In genomic region chr8:8142933-8143495, GRCm38 (mm10) we compare ENCODE assay signal across 27 mouse cellular contexts.
A peak's percentile ranks its signal among the peaks of the same experiment; 100 is the strongest.
DNase-seq lines count a peak whose midpoint lies in the region; ATAC-seq and TF ChIP-seq lines count a peak whose summit lies in the region.
"Had no signal": no experiment of that assay in that cellular context is flagged by ENCODE, and none has a peak within 500 bp of the region (broad histone marks: within the 10 kb centered on the region; RNA-seq: fewer than 3 reads in every experiment).

No protein-coding gene starts in this region.

- H3K4me2 ChIP-seq in kidney, postnatal 0 days (ENCODE audit: low read length) = no peak overlapping the region
- H3K4me2 ChIP-seq: embryonic facial prominence, embryonic 15.5 days; forebrain, embryonic 15.5 days; heart, embryonic 11.5 days; intestine, embryonic 15.5 days; limb, embryonic 13.5 days; liver, embryonic 15.5 days; neural tube, embryonic 13.5 days had no signal

- H3K9ac ChIP-seq in kidney, postnatal 0 days (ENCODE audit: low read depth, low read length) = no peak overlapping the region
- H3K9ac ChIP-seq: embryonic facial prominence, embryonic 15.5 days; forebrain, embryonic 15.5 days; intestine, embryonic 15.5 days; limb, embryonic 13.5 days; liver, embryonic 15.5 days; neural tube, embryonic 13.5 days had no signal

- TF ChIP-seq CTCF in kidney, postnatal 0 days (IDR thresholded peaks at IDR 0.05; ENCODE audit: low read depth) = no peak

- WGBS in kidney, postnatal 0 days = 29% methylated on average over 6 of the region's 6 CpGs

- no peak for ATAC-seq in kidney, postnatal 0 days (replicated peaks; ENCODE audit: low FRiP score, low read depth)
- peak; percentile 87 for ATAC-seq in common myeloid progenitor, adult 5-6 weeks (replicated peaks; ENCODE audit: low read depth, poor library complexity, severe bottlenecking)
- ATAC-seq: forebrain, embryonic 15.5 days; hindbrain, embryonic 16.5 days; intestine, embryonic 15.5 days; midbrain, embryonic 16.5 days had no signal

- no peak overlapping the region for H3K27ac ChIP-seq in kidney, postnatal 0 days
- H3K27ac ChIP-seq: embryonic facial prominence, embryonic 15.5 days; forebrain, embryonic 15.5 days; hindbrain, embryonic 10.5 days; intestine, embryonic 15.5 days; limb, embryonic 13.5 days; liver, embryonic 15.5 days; midbrain, embryonic 10.5 days; neural tube, embryonic 13.5 days had no signal

- H3K4me1 ChIP-seq in kidney, postnatal 0 days (replicated peaks; ENCODE audit: insufficient read depth, low read length) = no peaks in the 10 kb centered on the region
- H3K4me1 ChIP-seq: embryonic facial prominence, embryonic 15.5 days; hindbrain, embryonic 10.5 days; intestine, embryonic 15.5 days; limb, embryonic 13.5 days; liver, embryonic 15.5 days; midbrain, embryonic 10.5 days; neural tube, embryonic 13.5 days had no signal

- no peak overlapping the region for H3K4me3 ChIP-seq in kidney, postnatal 0 days (replicated peaks; ENCODE audit: low read depth, low read length)
- H3K4me3 ChIP-seq: embryonic facial prominence, embryonic 15.5 days; forebrain, embryonic 15.5 days; hindbrain, embryonic 10.5 days; intestine, embryonic 15.5 days; limb, embryonic 13.5 days; liver, embryonic 15.5 days; midbrain, embryonic 10.5 days; myocyte; neural tube, embryonic 13.5 days had no signal

- H3K9me3 ChIP-seq in kidney, postnatal 0 days (replicated peaks; ENCODE audit: low read length) = no peaks in the 10 kb centered on the region
- H3K9me3 ChIP-seq: intestine, embryonic 15.5 days; liver, embryonic 15.5 days had no signal

- peak; percentile 52 for DNase-seq in kidney, postnatal 0 days (ENCODE audit: low spot score)
- DNase-seq in kidney, adult 11 months = no peak
- peak; percentile 38 for DNase-seq in right cerebral cortex, adult 18-20 months
- DNase-seq in right cerebral cortex, postnatal 14 days = no peak
- DNase-seq in urinary bladder, postnatal 4 days (ENCODE audit: low spot score in 2 of 2) = no peak
- no peak for DNase-seq in gastrocnemius, postnatal 25 days
- DNase-seq: adrenal gland, postnatal 10 days; B cell, adult 2 months; cerebellum, adult 8-10 months; heart, adult 11 months; kidney, postnatal 36 days; lung, postnatal 4 days had no signal

- no peaks in the 10 kb centered on the region for H3K27me3 ChIP-seq in kidney, postnatal 0 days (ENCODE audit: insufficient read depth, low read length)
- H3K27me3 ChIP-seq: CH12.LX; embryonic facial prominence, embryonic 15.5 days; forebrain, embryonic 15.5 days; intestine, embryonic 15.5 days; limb, embryonic 13.5 days; liver, embryonic 15.5 days; neural tube, embryonic 13.5 days had no signal

- no peaks in the 10 kb centered on the region for H3K36me3 ChIP-seq in kidney, postnatal 0 days (ENCODE audit: insufficient read depth, low read length)
- H3K36me3 ChIP-seq: embryonic facial prominence, embryonic 15.5 days; forebrain, embryonic 15.5 days; G1E; hindbrain, embryonic 10.5 days; intestine, embryonic 15.5 days; limb, embryonic 13.5 days; liver, embryonic 15.5 days; midbrain, embryonic 10.5 days; neural tube, embryonic 13.5 days had no signal

Comparison
In these comparisons a context has a peak if more than half of its experiments do, and no peak if none do; other contexts are left out.
1. DNase-seq: peak in kidney, postnatal 0 days (single experiment) and right cerebral cortex, adult 18-20 months (single experiment); none in kidney, adult 11 months (single experiment), right cerebral cortex, postnatal 14 days (single experiment), urinary bladder, postnatal 4 days (0 of 2) and gastrocnemius, postnatal 25 days (single experiment).